Mouse (Mus musculus) CH12.LX (cell line): Measurements from ENCODE around the gene Slc44a3.

ENCODE experiments used
- CHD1 ChIP-seq: IDR thresholded peaks from 2 replicates; pipeline ENCODE4 v1.6.1; 2012; ENCODE audit warnings: low read depth, low read length, improper control_type of control experiment, inconsistent platforms
- CTCF ChIP-seq, 2 experiments: IDR thresholded peaks in 1 of 2; conservative IDR thresholded peaks in 1 of 2; 2 replicates each; pipeline ENCODE4 v1.5.1; 2011 to 2012; ENCODE audit warnings: low read depth in 2 of 2, low read length in 2 of 2, improper control_type of control experiment in 1 of 2, inconsistent platforms in 1 of 2, mild to moderate bottlenecking in 1 of 2, moderate library complexity in 1 of 2
- JUND ChIP-seq: conservative IDR thresholded peaks from 2 replicates; pipeline ENCODE4 v1.6.1; 2011; ENCODE audit warnings: low read depth, low read length, improper control_type of control experiment
- POLR2A ChIP-seq: IDR thresholded peaks from 2 replicates; pipeline ENCODE4 v1.6.1; 2011; ENCODE audit warnings: low read depth, mild to moderate bottlenecking, improper control_type of control experiment, low read length
- ZC3H11A ChIP-seq: IDR thresholded peaks from 2 replicates; pipeline ENCODE4 v1.6.1; 2012; ENCODE audit warnings: low read depth, mild to moderate bottlenecking, inconsistent platforms, low read length, improper control_type of control experiment
- ZNF384 ChIP-seq: IDR thresholded peaks from 2 replicates; pipeline ENCODE4 v1.6.1; 2012; ENCODE audit warnings: low read depth, low read length, improper control_type of control experiment, inconsistent platforms

DNA sequence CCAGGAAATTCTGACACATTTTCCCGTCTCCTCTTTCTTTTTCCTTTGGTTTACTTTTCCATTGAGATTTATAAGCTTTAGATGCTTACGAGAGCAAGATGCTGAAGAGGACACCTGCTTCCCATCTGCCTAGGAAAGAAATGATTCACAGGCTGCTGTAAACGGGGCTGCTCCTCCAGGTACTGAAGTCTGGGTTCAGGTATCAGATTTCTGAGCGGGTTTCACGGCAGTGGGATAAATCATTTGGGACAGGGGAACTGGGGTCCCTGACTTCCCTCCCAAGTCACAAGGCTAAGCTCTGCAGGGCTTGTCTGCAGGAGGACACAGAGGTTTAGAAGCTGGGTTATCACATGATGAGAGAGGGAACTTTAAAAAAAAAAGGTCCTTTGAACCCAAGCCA, 40.2 kb downstream of the Slc44a3 start:
- TF ChIP-seq JUND (no peak), POLR2A (no peak), CHD1 (no peak), ZNF384 (no peak), CTCF (conservative IDR thresholded peaks at IDR 0.05 in 1 of 2, IDR thresholded peaks at IDR 0.05 in 1 of 2; ENCODE audit: low read depth in 2 of 2, low read length in 2 of 2) (no peak), ZC3H11A (no peak)
